Mouse (Mus musculus): ENCODE results near the gene Casc4. TPM values are rescaled to one million over a fixed set of nuclear protein-coding genes. Genes with fewer than 3 reads are reported as not detected.
"Not testable (repeated sequence)": the region's sequence is repeated elsewhere in the genome, so short reads cannot be mapped to it uniquely, and the experiment has no call there.

The Casc4 gene
- total RNA-seq, 2 experiments from 2014 or later, result 7.4 to 9.9 TPM

GRCm38 (mm10) chr2:121866071-121866601 is 634 bp upstream of the Casc4 start:
- Histone ChIP-seq H3K27ac (peak overlapping the region; percentile 77), H3K4me3 (peak overlapping the region; percentile 90)
- intact Hi-C loops (cut with DNase I), result no loop called here
- no peak for DNase-seq
- TF ChIP-seq CTCF (IDR thresholded peaks at IDR 0.05), result no peak

- peak overlapping the region; percentile 90 for H3K4me3 ChIP-seq
- TF ChIP-seq CTCF (IDR thresholded peaks at IDR 0.05), result no peak
- intact Hi-C loops (cut with DNase I), result no loop called here
- peak overlapping the region; percentile 77 for H3K27ac ChIP-seq
- no peak for DNase-seq
Observed at GRCm38 (mm10) chr2:121867051-121867928, 520 bp downstream of the Casc4 start.

- no peak for TF ChIP-seq CTCF (IDR thresholded peaks at IDR 0.05)
- intact Hi-C loops (cut with DNase I), result no loop called here
- no peak overlapping the region for H3K27ac ChIP-seq
- no peak for DNase-seq
- no peak overlapping the region for H3K4me3 ChIP-seq
Observed at GRCm38 (mm10) chr2:121879506-121879905, 12.7 kb downstream of the Casc4 start.

GRCm38 (mm10) chr2:121885509-121886106 is 18.8 kb downstream of the Casc4 start:
- no peak for DNase-seq
- TF ChIP-seq CTCF (IDR thresholded peaks at IDR 0.05), result no peak
- no peak overlapping the region for H3K4me3 ChIP-seq
- intact Hi-C loops (cut with DNase I), result no loop called here
- no peak overlapping the region for H3K27ac ChIP-seq

- H3K4me3 ChIP-seq, result no peak overlapping the region
- H3K27ac ChIP-seq, result no peak overlapping the region
- no peak for TF ChIP-seq CTCF (IDR thresholded peaks at IDR 0.05)
- intact Hi-C loops (cut with DNase I), result no loop called here
- no peak for DNase-seq
Observed at GRCm38 (mm10) chr2:121886406-121886805, 19.6 kb downstream of the Casc4 start.

GRCm38 (mm10) chr2:121888720-121889497 is 22.1 kb downstream of the Casc4 start:
- no peak overlapping the region for H3K27ac ChIP-seq
- no peak for DNase-seq
- no peak for TF ChIP-seq CTCF (IDR thresholded peaks at IDR 0.05)
- intact Hi-C loops (cut with DNase I), result no loop called here
- H3K4me3 ChIP-seq, result no peak overlapping the region

GRCm38 (mm10) chr2:121895261-121895660 is 28.5 kb downstream of the Casc4 start:
- TF ChIP-seq CTCF (IDR thresholded peaks at IDR 0.05), result no peak
- Histone ChIP-seq H3K27ac (no peak overlapping the region), H3K4me3 (no peak overlapping the region)
- DNase-seq, result no peak
- intact Hi-C loops (cut with DNase I), result no loop called here

- DNase-seq, result no peak
- Histone ChIP-seq H3K4me3 (no peak overlapping the region), H3K27ac (no peak overlapping the region)
- no peak for TF ChIP-seq CTCF (IDR thresholded peaks at IDR 0.05)
- intact Hi-C loops (cut with DNase I), result no loop called here
Observed at GRCm38 (mm10) chr2:121896825-121897224, 30.1 kb downstream of the Casc4 start.

GRCm38 (mm10) chr2:121909975-121910374 is 43.2 kb downstream of the Casc4 start:
- intact Hi-C loops (cut with DNase I), result no loop called here

GRCm38 (mm10) chr2:121916047-121916970 is 49.5 kb downstream of the Casc4 start:
- Histone ChIP-seq H3K4me3 (no peak overlapping the region), H3K27ac (no peak overlapping the region)
- DNase-seq, result no peak
- TF ChIP-seq CTCF (IDR thresholded peaks at IDR 0.05), result no peak
- intact Hi-C loops (cut with DNase I), result no loop called here

More at GRCm38 (mm10) chr2:121909975-121910374, 43.2 kb downstream of the Casc4 start:
- no peak for DNase-seq
- Histone ChIP-seq H3K27ac (no peak overlapping the region), H3K4me3 (no peak overlapping the region)
- TF ChIP-seq CTCF (IDR thresholded peaks at IDR 0.05), result no peak; the same call in 1 of the 2 replicates

- DNase-seq; H3K27ac ChIP-seq; H3K4me3 ChIP-seq; intact Hi-C loops (cut with DNase I): not testable (repeated sequence)
Observed at GRCm38 (mm10) chr2:121937624-121938023, 70.9 kb downstream of the Casc4 start.

- intact Hi-C loops (cut with DNase I), result no loop called here
- Histone ChIP-seq H3K27ac (no peak overlapping the region), H3K4me3 (no peak overlapping the region)
- DNase-seq, result no peak
- TF ChIP-seq CTCF (IDR thresholded peaks at IDR 0.05), result no peak
Observed at GRCm38 (mm10) chr2:121943364-121943763, 76.6 kb downstream of the Casc4 start.

Data from gastrocnemius, adult 2 months (tissue).